Mouse (Mus musculus): ENCODE measurements at regions not wholly inside any gene's neighbourhood (a gene's known extent, or its start where the extent isn't known, plus 50 kb on each side); places are given as distances from the start of the nearest gene placed in this dataset.

DNA sequence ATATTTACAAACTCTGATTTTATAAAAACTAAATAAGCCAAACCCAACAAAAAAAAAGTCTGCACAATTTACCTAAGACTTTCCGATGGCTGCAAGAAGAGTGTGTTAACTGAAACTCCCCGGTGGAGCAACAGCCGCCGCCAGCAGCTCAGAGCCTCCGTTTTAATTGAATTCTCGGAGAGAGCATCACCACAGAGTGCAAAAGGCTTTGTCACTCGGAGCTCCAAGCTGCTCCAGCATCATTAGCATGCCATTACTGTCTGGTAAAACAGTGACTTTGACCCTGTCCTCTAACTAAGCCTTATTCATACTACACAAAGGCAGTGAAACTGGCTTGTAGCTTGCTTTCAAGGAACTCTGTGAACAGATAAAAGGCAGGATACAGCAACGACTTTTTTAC lies 176.5 kb downstream of the Efnb2 start:
- DNase-seq (ENCODE audit: low read depth, low spot score), result no peak

GRCm38 (mm10) chr8:8482707-8483480 lies 178.1 kb downstream of the Efnb2 start:
- DNase-seq (ENCODE audit: low read depth, low spot score), result no peak

- DNase-seq (ENCODE audit: low read depth, low spot score), result no peak
Measured at GRCm38 (mm10) chr8:8477456-8477855, 183.6 kb downstream of the Efnb2 start.

DNA sequence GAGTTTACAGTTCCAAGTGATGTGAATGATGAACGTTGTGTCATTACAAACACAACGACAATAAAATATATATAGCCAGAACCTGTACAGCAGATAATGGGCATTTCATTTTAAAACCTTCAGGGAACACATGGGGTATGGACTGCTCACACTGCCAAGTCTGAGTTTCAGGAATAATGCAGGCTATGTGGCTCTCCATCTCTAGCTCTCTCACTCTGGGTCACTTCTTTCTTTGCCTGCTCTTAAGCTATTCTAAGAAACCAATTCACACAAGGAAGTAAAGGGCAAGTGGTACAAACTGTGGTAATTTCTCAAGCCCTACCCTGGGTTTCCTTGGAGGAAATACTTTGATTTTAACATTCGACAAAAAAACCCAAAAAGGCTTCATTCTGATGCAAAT lies 192.5 kb downstream of the Efnb2 start:
- no peak for DNase-seq (ENCODE audit: low read depth, low spot score)

GRCm38 (mm10) chr8:8466526-8467244 lies 194.4 kb downstream of the Efnb2 start:
- no peak for DNase-seq (ENCODE audit: low read depth, low spot score)

GRCm38 (mm10) chr8:8462455-8462854 lies 198.6 kb downstream of the Efnb2 start:
- DNase-seq (ENCODE audit: low read depth, low spot score), result no peak

GRCm38 (mm10) chr8:8457536-8457935 lies 203.5 kb downstream of the Efnb2 start:
- DNase-seq (ENCODE audit: low read depth, low spot score), result no peak

GRCm38 (mm10) chr8:8453944-8454343 lies 207.1 kb downstream of the Efnb2 start:
- DNase-seq (ENCODE audit: low read depth, low spot score), result no peak

DNA sequence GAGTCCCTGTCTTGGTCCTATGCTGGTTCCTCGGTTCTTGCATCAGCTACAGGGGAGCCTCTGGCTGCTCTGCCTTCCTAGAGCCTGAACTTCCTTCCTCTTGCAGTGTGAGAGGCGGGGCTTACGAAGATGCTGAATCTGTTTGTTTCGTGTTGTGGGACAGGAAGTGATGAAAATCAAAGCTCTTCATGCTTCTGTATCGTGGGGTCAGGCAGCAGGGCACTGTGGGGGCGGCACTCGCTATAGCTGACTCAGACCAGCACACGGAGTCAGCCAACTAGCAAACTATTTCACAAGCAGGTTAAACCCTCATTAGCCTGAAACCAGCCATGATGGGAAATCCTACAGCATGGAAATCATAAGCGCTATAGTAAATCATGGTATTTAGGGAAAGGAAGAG lies 208.8 kb downstream of the Efnb2 start:
- DNase-seq (ENCODE audit: low read depth, low spot score), result no peak

- DNase-seq (ENCODE audit: low read depth, low spot score), result no peak
Measured at GRCm38 (mm10) chr8:8448911-8449310, 212.1 kb downstream of the Efnb2 start.

GRCm38 (mm10) chr8:8441568-8441967 lies 219.5 kb downstream of the Efnb2 start:
- DNase-seq (ENCODE audit: low read depth, low spot score), result no peak

DNA sequence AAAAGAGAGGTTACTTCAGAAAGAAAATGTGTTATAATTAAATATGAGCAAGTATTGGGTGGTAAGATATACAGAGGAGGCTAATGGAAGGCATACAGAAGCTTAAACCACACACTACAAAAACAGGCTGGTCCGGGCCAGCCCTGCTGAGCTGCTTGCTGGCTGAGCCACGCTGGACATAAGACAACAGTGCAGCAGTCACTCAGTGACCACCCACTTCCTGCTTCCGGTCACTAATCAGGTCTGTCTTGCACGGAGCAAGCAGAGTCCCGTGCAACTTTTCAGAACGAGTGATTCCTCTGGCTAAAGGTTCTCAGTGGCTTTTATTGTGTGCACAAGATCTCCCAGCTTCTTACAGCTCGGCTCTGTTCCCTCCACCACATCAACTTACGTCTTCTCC lies 220.1 kb downstream of the Efnb2 start:
- DNase-seq (ENCODE audit: low read depth, low spot score), result no peak

GRCm38 (mm10) chr8:8426201-8426600 lies 234.8 kb downstream of the Efnb2 start:
- no peak for DNase-seq (ENCODE audit: low read depth, low spot score)

- no peak for DNase-seq (ENCODE audit: low read depth, low spot score)
Measured at GRCm38 (mm10) chr8:8423443-8423842, 237.6 kb downstream of the Efnb2 start.

- no peak for DNase-seq (ENCODE audit: low read depth, low spot score)
Measured at GRCm38 (mm10) chr8:8421713-8422112, 239.3 kb downstream of the Efnb2 start.

DNA sequence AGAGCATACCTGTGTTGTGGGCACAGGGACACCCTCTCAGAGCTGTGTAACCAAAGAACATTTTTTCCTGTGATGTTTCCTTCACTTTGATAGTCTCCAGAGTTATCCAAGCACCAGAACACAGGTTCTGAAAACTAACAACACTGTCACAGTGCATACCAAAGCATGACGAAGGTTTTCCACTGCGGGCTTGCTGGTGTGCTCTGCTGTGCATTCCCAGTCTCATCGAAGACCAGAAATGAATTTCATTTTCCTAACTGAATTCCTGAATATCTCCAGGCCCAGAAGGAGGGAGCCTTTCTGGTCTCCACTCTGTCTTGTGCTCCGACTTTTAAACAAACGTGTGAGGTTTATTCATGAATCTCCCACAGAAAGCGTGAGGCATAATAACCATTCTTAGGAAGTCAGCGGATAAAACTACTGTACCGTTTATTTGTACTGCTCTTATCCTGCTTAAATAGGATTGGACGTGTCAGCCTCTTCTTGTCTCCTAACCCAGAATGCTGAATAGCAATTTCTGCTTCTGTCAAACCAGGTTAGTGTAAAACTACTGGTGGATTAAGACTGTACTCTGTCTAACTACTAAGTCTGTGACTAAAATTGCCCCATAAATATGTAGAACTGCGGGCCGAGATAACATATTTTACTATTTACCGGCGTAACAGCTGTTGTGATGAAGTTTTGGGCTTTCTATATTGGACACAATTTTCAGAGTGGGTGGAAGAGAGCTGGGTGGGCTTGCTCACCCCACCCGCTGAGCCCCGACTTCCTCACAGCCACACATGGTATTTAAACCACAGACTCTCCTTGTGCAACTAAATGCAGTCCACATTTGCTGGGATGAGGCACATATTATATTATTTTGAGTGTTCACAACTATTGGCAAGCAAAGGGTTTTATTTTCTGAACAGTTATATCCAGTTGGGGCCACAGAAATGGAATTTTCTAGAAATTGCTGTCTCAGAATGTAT lies 241.4 kb downstream of the Efnb2 start:
- DNase-seq (ENCODE audit: low read depth, low spot score), result no peak

DNA sequence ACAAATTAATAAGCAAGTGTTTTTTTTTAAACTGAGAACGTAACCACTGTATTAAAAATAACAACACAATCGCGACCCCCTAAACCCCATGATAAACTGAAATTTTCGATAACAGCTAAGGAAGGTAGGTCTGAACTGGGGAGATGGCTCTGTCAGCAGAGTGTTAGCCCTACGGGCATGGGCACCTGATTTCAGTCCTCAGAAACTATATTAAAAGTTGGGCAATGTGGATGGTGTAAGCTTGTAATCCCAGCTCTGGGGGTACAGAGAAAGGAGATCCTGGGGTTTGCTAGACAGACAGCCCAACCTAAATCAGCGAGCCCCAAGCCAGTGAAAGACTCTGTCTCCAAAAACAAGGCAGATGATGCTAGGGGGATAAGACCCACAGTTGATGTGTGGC lies 242.1 kb downstream of the Efnb2 start:
- no peak for DNase-seq (ENCODE audit: low read depth, low spot score)

DNA sequence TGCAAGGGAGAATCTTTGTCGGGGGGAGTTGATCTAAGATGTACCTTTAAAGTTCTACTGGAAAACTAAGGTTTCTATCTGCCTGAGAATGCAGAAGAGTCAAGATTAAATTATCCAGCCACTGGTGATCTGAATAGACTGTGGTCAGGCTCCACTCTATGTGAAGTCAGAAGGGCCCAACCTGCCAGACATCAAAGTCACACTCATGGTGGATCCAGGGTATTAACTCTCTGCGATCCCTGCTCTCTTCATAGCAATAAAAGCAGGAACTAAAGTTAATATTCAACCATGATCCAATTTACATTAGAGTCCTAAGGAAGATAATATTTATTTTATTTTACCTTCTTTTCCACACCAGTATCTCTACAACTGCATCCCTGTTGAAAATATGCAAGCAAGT lies 242.5 kb downstream of the Efnb2 start:
- no peak for DNase-seq (ENCODE audit: low read depth, low spot score)

DNA sequence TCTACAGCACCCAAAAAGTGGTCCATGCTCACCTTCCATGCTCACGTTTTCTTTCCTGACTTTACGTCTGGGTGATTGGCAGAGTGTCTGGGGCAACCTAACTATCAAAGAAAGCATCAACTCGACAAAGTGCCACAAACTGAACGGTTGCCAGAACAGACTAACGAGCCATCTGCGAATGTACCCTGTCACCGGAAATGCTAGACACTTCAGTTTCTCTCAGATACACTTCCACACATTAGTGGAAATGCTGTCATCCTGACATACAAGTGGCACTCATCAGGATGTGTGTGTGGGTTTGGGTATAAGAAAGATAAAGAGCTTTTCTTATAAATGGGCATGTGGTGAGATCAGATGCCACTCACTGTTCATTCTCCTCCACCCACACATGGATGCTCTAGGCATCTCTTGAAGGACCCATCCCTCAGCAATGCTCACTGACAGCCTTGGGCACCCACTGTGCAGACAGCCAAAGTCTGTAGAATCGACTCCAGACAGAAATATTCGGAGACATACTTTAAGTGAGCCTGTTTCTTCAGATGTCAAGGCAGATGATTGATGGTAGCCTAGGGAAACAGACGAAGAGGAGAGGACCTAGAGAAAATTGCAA lies 244.8 kb downstream of the Efnb2 start:
- peak; percentile 49 for DNase-seq (ENCODE audit: low read depth, low spot score)

DNA sequence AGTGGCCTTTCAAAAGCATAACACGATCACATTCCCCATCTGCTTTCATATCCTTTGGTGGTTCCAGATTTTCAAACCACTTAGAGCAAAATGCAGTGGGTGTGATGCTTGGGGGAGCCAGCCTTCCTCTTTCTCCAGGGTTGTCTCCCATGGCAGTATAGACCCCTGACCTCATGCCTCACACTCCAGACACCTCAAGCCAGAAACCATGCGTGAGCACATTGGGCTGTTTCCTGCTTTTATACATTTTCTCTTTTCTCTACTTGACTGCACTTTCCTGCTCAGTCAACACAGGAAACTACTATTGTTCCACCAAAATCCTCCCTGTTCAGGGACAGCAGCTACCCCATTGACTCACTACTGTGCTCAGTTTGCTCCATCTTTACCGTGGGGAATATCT lies 253.7 kb downstream of the Efnb2 start:
- DNase-seq (ENCODE audit: low read depth, low spot score), result no peak

DNA sequence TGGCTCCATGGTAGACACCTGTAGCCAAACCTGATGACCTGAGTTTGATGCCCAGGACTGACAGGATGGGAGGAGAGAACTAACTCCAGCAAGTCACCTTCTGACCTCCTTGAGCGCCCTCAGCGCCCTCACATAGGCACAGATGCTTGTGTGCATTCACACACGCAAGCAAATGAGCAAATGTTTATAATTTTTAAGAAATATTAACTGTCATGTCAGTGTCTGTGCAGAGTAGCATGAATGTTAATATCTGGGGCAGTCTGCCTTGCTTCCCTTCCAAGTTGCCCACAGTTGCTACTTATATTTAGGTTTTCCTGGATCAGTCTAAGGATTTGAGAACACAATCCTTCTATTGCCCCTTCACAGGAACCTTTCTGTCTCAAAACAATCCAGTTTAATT lies 257.6 kb downstream of the Efnb2 start:
- DNase-seq (ENCODE audit: low read depth, low spot score), result no peak

DNA sequence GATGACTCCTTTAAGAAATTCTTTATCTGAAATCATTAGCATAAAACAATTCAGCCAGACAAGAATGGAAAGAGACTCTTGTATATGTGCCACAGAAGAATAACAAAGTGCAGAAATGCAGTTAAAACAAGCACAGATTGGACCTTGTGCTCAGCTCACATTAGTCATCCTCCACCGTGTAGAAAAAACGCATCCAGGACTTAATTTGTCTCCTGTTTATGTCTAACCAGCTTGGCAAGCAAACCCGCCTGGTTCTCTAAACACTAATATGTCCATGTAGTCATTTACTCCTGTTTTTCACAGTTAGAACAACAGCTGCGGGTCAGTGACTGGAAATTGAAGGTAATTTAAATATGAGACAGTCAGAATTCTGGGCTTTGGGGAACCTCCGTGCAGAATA lies 268.7 kb downstream of the Efnb2 start:
- DNase-seq (ENCODE audit: low read depth, low spot score), result no peak
